Mouse (Mus musculus): Measurements from ENCODE around the gene Trim29.

GRCm38 (mm10) chr9:43383871-43384270 is 73.2 kb downstream of the Trim29 start:
- TF ChIP-seq POLR2AphosphoS2 (IDR thresholded peaks at IDR 0.05; ENCODE audit: low read length) (no peak), MAX (IDR thresholded peaks at IDR 0.05; ENCODE audit: low read length) (no peak), POLR2A (IDR thresholded peaks at IDR 0.05; ENCODE audit: control insufficient read depth in 1 of 2, insufficient read depth in 1 of 2, low read depth in 1 of 2, low read length in 2 of 2, poor library complexity in 1 of 2) (no peak), USF1 (IDR thresholded peaks at IDR 0.05; ENCODE audit: low read depth, low read length) (no peak), GABPA (IDR thresholded peaks at IDR 0.05; ENCODE audit: low read depth, low read length) (no peak), ZC3H11A (IDR thresholded peaks at IDR 0.05; ENCODE audit: low read depth, low read length) (no peak)

Data from MEL (cell line).